Mouse (Mus musculus) hindlimb bud, embryonic 11.5 days (tissue): ENCODE measurements at regions not wholly inside any gene's neighbourhood (a gene's known extent, or its start where the extent isn't known, plus 50 kb on each side); places are given as distances from the start of the nearest gene placed in this dataset.
"Not testable (repeated sequence)": the region's sequence is repeated elsewhere in the genome, so short reads cannot be mapped to it uniquely, and the experiment has no call there.

Experiments
- DNase-seq: peaks from one replicate; pipeline ENCODE4 v3.0.0-alpha.2; 2012; ENCODE audit warnings: low read depth, low spot score; ENCODE audit errors: extremely low spot score

- DNase-seq = no peak
Observed at GRCm38 (mm10) chr9:33007456-33008063, 371.5 kb downstream of the Ets1 start.

GRCm38 (mm10) chr9:33011241-33011640 is 375.2 kb downstream of the Ets1 start:
- DNase-seq = no peak

GRCm38 (mm10) chr9:33035401-33035800 is 399.4 kb downstream of the Ets1 start:
- no peak for DNase-seq

- DNase-seq = no peak
Observed at GRCm38 (mm10) chr9:33039221-33039790, 403.3 kb downstream of the Ets1 start.

GRCm38 (mm10) chr9:33050789-33051188 is 414.8 kb downstream of the Ets1 start:
- no peak for DNase-seq

GRCm38 (mm10) chr9:33060636-33061264 is 424.7 kb downstream of the Ets1 start:
- no peak for DNase-seq

- peak; percentile 94 for DNase-seq
Observed at GRCm38 (mm10) chr9:33062476-33062875, 426.5 kb downstream of the Ets1 start.

GRCm38 (mm10) chr9:33065331-33065730 is 429.3 kb downstream of the Ets1 start:
- DNase-seq = no peak

GRCm38 (mm10) chr9:33067521-33067920 is 431.5 kb downstream of the Ets1 start:
- no peak for DNase-seq

- DNase-seq = peak; percentile 52
Observed at GRCm38 (mm10) chr9:33070116-33070515, 434.1 kb downstream of the Ets1 start.

GRCm38 (mm10) chr9:33080271-33080670 is 444.2 kb downstream of the Ets1 start:
- DNase-seq = peak; percentile 18

- no peak for DNase-seq
Observed at GRCm38 (mm10) chr9:33080774-33081173, 444.8 kb downstream of the Ets1 start.

GRCm38 (mm10) chr9:33089977-33090376 is 454.0 kb downstream of the Ets1 start:
- DNase-seq = no peak

- no peak for DNase-seq
Observed at GRCm38 (mm10) chr9:33091664-33092063, 455.6 kb downstream of the Ets1 start.

GRCm38 (mm10) chr9:33095654-33096053 is 459.6 kb downstream of the Ets1 start:
- DNase-seq = peak; percentile 91

GRCm38 (mm10) chr9:33101206-33101605 is 465.2 kb downstream of the Ets1 start:
- DNase-seq = no peak

- peak; percentile 85 for DNase-seq
Observed at GRCm38 (mm10) chr9:33104623-33105074, 468.6 kb downstream of the Ets1 start.

- no peak for DNase-seq
Observed at GRCm38 (mm10) chr9:33123841-33124240, 487.8 kb downstream of the Ets1 start.

- DNase-seq = peak; percentile 68
Observed at GRCm38 (mm10) chr9:33152186-33152585, 516.2 kb downstream of the Ets1 start.

- no peak for DNase-seq
Observed at GRCm38 (mm10) chr9:33168159-33168558, 532.1 kb downstream of the Ets1 start.

- not testable (repeated sequence) for DNase-seq
Observed at GRCm38 (mm10) chr9:33169093-33169492, 533.1 kb downstream of the Ets1 start.

GRCm38 (mm10) chr9:33180066-33180465 is 544.0 kb downstream of the Ets1 start:
- DNase-seq = no peak
